ENCODE assay signal across 16 mouse cellular contexts in the genomic region with DNA sequence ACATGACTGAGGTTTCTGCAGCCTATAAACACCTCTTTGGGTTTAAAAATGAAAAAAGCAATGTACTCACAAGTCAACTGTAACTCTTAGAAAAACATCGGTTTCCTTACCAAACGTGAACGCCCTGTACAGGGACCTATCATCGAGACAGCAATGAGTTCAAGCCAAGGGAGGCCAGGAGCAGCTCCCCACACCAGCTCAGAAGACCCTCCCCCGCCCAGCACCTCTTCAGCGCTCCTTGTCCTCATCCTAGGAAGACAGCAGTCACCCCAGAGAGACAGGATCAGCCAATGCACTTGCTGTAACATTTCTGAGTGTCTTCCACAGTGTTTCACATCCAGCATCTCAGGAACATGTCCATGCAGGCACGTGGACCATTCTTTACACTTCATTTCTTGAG.
"Had no signal": no experiment of that assay in that cellular context is flagged by ENCODE, and none has a peak within 500 bp of the region (broad histone marks: within the 10 kb centered on the region; RNA-seq: fewer than 3 reads in every experiment).

No protein-coding gene starts in this region.

- DNase-seq: retina, postnatal 1 day; right cerebral cortex, adult 18-20 months; right cerebral cortex, postnatal 14 days; right cerebral cortex, postnatal 25 days; right cerebral cortex, postnatal 4 days; spleen, adult 18-20 months; thymus, adult 18-20 months; thymus, adult 2 months; thymus, postnatal 14 days; thymus, postnatal 25 days; thymus, postnatal 36 days; thymus, postnatal 4 days had no signal

- H3K4me3 ChIP-seq: neural tube, embryonic 13.5 days; neural tube, embryonic 15.5 days; stomach, embryonic 15.5 days had no signal

- H3K9ac ChIP-seq: neural tube, embryonic 13.5 days; neural tube, embryonic 15.5 days; stomach, embryonic 15.5 days had no signal

- H3K27me3 ChIP-seq: neural tube, embryonic 13.5 days; neural tube, embryonic 15.5 days; stomach, embryonic 15.5 days had no signal

- H3K4me2 ChIP-seq: neural tube, embryonic 13.5 days; neural tube, embryonic 15.5 days; stomach, embryonic 15.5 days had no signal

- H3K27ac ChIP-seq: neural tube, embryonic 13.5 days; neural tube, embryonic 15.5 days; stomach, embryonic 15.5 days; stomach, postnatal 0 days had no signal

- H3K9me3 ChIP-seq: neural tube, embryonic 13.5 days; neural tube, embryonic 15.5 days; stomach, embryonic 15.5 days had no signal
